Mouse (Mus musculus) MEL (cell line): ENCODE measurements around the gene Osbp. TPM values are rescaled to one million over a fixed set of nuclear protein-coding genes. Genes with fewer than 3 reads are reported as not detected.

Experiments
- DNase-seq: peaks from one replicate; pipeline ENCODE4 v3.0.0; 2011; ENCODE audit warnings: low read depth, low spot score
- H3K27ac ChIP-seq: 2 replicates; pipeline ENCODE4 v1.5.1; 2012; ENCODE audit warnings: low read depth, mild to moderate bottlenecking, control low read depth, low read length, moderate library complexity; ENCODE audit not compliant: control insufficient read depth
- H3K27me3 ChIP-seq, 2 experiments: fragments of 150-350 bp in 1 of 2; sonication (generic) in 1 of 2; 2 replicates each; pipeline ENCODE4 v1.6.1; 2012; ENCODE audit warnings: low read length in 2 of 2, mild to moderate bottlenecking in 2 of 2, improper control_type of control experiment in 1 of 2, moderate library complexity in 1 of 2; ENCODE audit not compliant: insufficient read depth in 2 of 2, control insufficient read depth in 1 of 2
- H3K36me3 ChIP-seq, 2 experiments: 2 replicates each; pipeline ENCODE4 v1.6.1; 2012 to 2014; ENCODE audit warnings: low read length in 2 of 2, improper control_type of control experiment in 1 of 2, inconsistent platforms in 1 of 2, mild to moderate bottlenecking in 1 of 2; ENCODE audit not compliant: insufficient read depth in 2 of 2, control insufficient read depth in 1 of 2
- H3K4me1 ChIP-seq, 2 experiments: fragments of 150-350 bp in 1 of 2; sonication (generic) in 1 of 2; 2 replicates each; pipeline ENCODE4 v1.6.1; 2012; ENCODE audit warnings: low read length in 2 of 2, improper control_type of control experiment in 1 of 2, mild to moderate bottlenecking in 1 of 2; ENCODE audit not compliant: insufficient read depth in 2 of 2, control insufficient read depth in 1 of 2
- H3K4me3 ChIP-seq, 2 experiments: fragments of 150-350 bp in 1 of 2; sonication (generic) in 1 of 2; 2 replicates each; pipeline ENCODE4 v1.5.1; 2012; ENCODE audit warnings: low read depth in 2 of 2, low read length in 2 of 2, mild to moderate bottlenecking in 2 of 2, moderate library complexity in 2 of 2, control low read depth in 1 of 2, improper control_type of control experiment in 1 of 2; ENCODE audit not compliant: control insufficient read depth in 1 of 2, insufficient read depth in 1 of 2
- H3K79me2 ChIP-seq: 2 replicates; pipeline ENCODE4 v1.6.1; 2012; ENCODE audit warnings: mild to moderate bottlenecking, low read length, moderate library complexity; ENCODE audit not compliant: control insufficient read depth, poor library complexity, insufficient read depth
- H3K9ac ChIP-seq: 2 replicates; pipeline ENCODE4 v1.6.1; 2012; ENCODE audit warnings: low read depth, mild to moderate bottlenecking, control low read depth, low read length, moderate library complexity; ENCODE audit not compliant: control insufficient read depth, poor library complexity, severe bottlenecking
- H3K9me3 ChIP-seq: fragments of 150-350 bp; sonication (generic); replicated peaks from 2 replicates; pipeline ENCODE4 v1.6.1; 2012; ENCODE audit warnings: mild to moderate bottlenecking, low read length, improper control_type of control experiment, moderate library complexity; ENCODE audit not compliant: insufficient read depth
- CTCF ChIP-seq, 3 experiments: IDR thresholded peaks in 2 of 3; conservative IDR thresholded peaks in 1 of 3; 2 replicates each; pipeline ENCODE4 v1.5.1; 2011 to 2012; ENCODE audit warnings: low read length in 3 of 3, low read depth in 2 of 3, mild to moderate bottlenecking in 2 of 3, improper control_type of control experiment in 1 of 3, inconsistent platforms in 1 of 3, mixed read lengths in 1 of 3, moderate library complexity in 1 of 3; ENCODE audit not compliant: control insufficient read depth in 1 of 3, insufficient read depth in 1 of 3, poor library complexity in 1 of 3, severe bottlenecking in 1 of 3
- ELF1 ChIP-seq: IDR thresholded peaks from 2 replicates; pipeline ENCODE4 v1.6.1; 2014; ENCODE audit warnings: low read depth, mild to moderate bottlenecking, inconsistent platforms, low read length, improper control_type of control experiment, moderate library complexity
- GATA1 ChIP-seq: IDR thresholded peaks from 2 replicates; pipeline ENCODE4 v1.6.1; 2011; ENCODE audit warnings: low read depth, low read length, improper control_type of control experiment
- MAZ ChIP-seq: IDR thresholded peaks from 2 replicates; pipeline ENCODE4 v1.6.1; 2012; ENCODE audit warnings: low read depth, mild to moderate bottlenecking, inconsistent platforms, low read length, improper control_type of control experiment
- POLR2A ChIP-seq, 2 experiments: IDR thresholded peaks; 2 replicates each; pipeline ENCODE4 v1.6.1; 2011 to 2012; ENCODE audit warnings: low read length in 2 of 2, mild to moderate bottlenecking in 2 of 2, control low read depth in 1 of 2, improper control_type of control experiment in 1 of 2, low read depth in 1 of 2, moderate library complexity in 1 of 2; ENCODE audit not compliant: control insufficient read depth in 1 of 2, insufficient read depth in 1 of 2, poor library complexity in 1 of 2
- RCOR1 ChIP-seq: IDR thresholded peaks from 2 replicates; pipeline ENCODE4 v1.6.1; 2012; ENCODE audit warnings: low read depth, mild to moderate bottlenecking, inconsistent platforms, low read length, improper control_type of control experiment
- SMC3 ChIP-seq: IDR thresholded peaks from 2 replicates; pipeline ENCODE4 v1.6.1; 2011; ENCODE audit warnings: low read depth, low read length, improper control_type of control experiment
- TAL1 ChIP-seq: IDR thresholded peaks from 2 replicates; pipeline ENCODE4 v1.6.1; 2012; ENCODE audit warnings: mild to moderate bottlenecking, inconsistent platforms, low read length, moderate library complexity, mixed read lengths
- TBP ChIP-seq: IDR thresholded peaks from 2 replicates; pipeline ENCODE4 v1.8.0; 2011; ENCODE audit warnings: low read depth, low read length, improper control_type of control experiment
- polyA plus RNA-seq, 2 experiments: library from polyadenylated mRNA; stranded (reverse) in 1 of 2; unstranded in 1 of 2; fragments of >175 nt in 1 of 2; fragments of >200 nt in 1 of 2; gene quantifications; 2 replicates each; pipeline versions ENCODE4 v1.2.1 to v1.2.4; 2012; ENCODE audit warnings: low replicate concordance in 2 of 2, low read depth in 1 of 2; ENCODE audit not compliant: insufficient read length in 2 of 2, insufficient read depth in 1 of 2, missing spikeins in 1 of 2
- total RNA-seq: library from RNA; depleted of rRNA; stranded (reverse); fragments of 300-350 nt; gene quantifications from 2 replicates; pipeline ENCODE4 v1.2.3, GENCODE M21; 2012

Gene Osbp
- total and polyA plus RNA-seq, 3 experiments = 16.5 to 64.6 (median 38.8) TPM

DNA sequence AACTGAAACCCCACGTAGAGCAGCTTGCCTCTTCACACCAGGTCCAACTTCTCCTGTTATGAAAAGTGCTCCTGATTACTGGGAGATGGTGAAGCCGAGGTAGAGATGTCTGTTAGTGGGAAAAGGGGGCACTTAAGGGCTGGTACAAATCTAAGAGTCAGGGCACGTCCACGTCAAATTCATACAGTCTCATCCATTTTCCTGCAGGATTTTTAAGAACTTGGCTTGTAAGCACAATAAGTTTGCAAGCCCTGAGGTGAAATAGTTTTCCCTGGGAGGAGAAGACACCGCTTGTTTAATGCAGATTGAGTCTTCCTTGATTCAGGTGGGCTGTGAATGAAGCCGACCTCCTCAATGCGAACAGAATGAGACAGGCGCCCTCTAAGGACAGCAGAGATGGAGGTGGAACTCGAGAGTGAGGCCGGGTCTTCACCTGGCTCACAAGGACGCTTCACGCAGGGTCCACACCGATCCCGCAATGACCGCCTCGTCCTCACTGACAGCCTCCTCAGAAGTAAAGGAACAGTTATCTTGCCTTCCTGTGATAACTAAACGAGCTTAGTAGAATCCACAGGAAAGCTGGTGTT lies 40.7 kb downstream of the Osbp start:
- DNase-seq = peak; percentile 65
- Histone ChIP-seq H3K9me3 (no peaks in the 10 kb centered on the region), H3K9ac (peak overlapping the region; percentile 64), H3K79me2 (no peaks in the 10 kb centered on the region; the same call in 1 of the 2 replicates), H3K4me3 (peak overlapping the region; percentile 56 to 74), H3K4me1 (peaks cover 0 to 8% of the 10 kb centered on the region in 2 experiments; a peak in 2 of 4 replicates), H3K36me3 (peaks cover 0 to 3% of the 10 kb centered on the region in 2 experiments; a peak in 2 of 4 replicates), H3K27ac (peak overlapping the region; percentile 21), H3K27me3 (no peaks in the 10 kb centered on the region)
- peak; percentile 7; the same call in 1 of the 2 replicates for TF ChIP-seq TAL1
- no peak for TF ChIP-seq POLR2A (IDR thresholded peaks at IDR 0.05; ENCODE audit: control insufficient read depth in 1 of 2, insufficient read depth in 1 of 2, low read depth in 1 of 2, low read length in 2 of 2, poor library complexity in 1 of 2)

DNA sequence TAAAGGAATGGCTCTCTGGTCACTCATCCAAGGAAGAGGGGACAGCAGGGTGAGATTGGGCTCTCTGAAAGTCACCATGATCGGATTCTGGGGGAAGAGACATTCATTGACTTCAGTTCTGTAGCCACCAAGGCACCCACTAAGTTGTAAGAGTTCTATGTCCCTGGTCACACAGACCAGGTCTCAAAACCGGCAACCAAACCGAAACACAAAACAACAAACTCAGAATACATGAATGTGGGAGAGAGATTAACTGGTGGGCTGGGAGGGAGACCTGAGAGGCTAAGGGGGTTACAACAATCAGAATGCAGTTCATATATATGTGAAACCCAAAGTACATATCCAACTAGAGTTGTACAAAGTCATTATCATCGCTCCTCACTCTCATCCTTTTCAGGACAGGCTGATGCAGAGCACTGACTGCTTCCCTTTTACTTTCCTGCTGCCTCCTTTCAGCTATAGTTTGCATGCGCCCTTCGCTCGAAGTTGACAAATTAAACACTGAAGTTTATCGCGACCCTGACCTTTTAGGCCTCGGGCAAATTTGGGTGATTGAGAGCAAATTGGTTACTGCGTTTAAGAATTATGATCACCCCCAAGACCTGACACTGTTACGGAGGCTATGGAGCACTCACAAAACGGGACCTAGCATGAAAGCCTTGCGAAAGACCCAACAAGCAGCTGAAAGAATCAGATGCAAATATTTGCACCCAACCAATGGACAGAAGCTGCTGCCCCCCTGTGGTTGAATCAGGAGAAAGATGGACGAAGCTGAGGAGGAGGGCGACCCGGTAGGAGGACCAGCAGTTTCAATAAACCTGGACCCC lies 41.6 kb downstream of the Osbp start:
- TF ChIP-seq TBP (0 out of 2 replicates have a peak, but pooled peaks have one; percentile 23), SMC3 (no peak), CTCF (IDR thresholded peaks at IDR 0.05 in 2 of 3, conservative IDR thresholded peaks at IDR 0.05 in 1 of 3; ENCODE audit: control insufficient read depth in 1 of 3, insufficient read depth in 1 of 3, low read depth in 2 of 3, low read length in 3 of 3, poor library complexity in 1 of 3, severe bottlenecking in 1 of 3) (peak in 2 of 3 experiments; percentile 34 to 66; a peak in 3 of 6 replicates)
- Histone ChIP-seq H3K4me3 (peak overlapping the region; percentile 56 to 74), H3K27me3 (no peaks in the 10 kb centered on the region), H3K79me2 (no peaks in the 10 kb centered on the region; the same call in 1 of the 2 replicates), H3K9ac (peak overlapping the region; percentile 64), H3K9me3 (no peaks in the 10 kb centered on the region), H3K36me3 (peaks cover 0 to 3% of the 10 kb centered on the region in 2 experiments; a peak in 2 of 4 replicates), H3K27ac (peak overlapping the region; percentile 45), H3K4me1 (peaks cover 0 to 8% of the 10 kb centered on the region in 2 experiments; a peak in 2 of 4 replicates)
- peak; percentile 89 for DNase-seq

- H3K9ac ChIP-seq = peak overlapping the region; percentile 46
- TF ChIP-seq MAZ = no peak
- TF ChIP-seq ELF1 = no peak
- no peak for TF ChIP-seq RCOR1
- TF ChIP-seq GATA1 = peak; percentile 48
- peak; percentile 100 for TF ChIP-seq TBP
- no peaks in the 10 kb centered on the region for H3K36me3 ChIP-seq
- peak overlapping the region; percentile 53 for H3K27ac ChIP-seq
- H3K4me3 ChIP-seq = peak overlapping the region; percentile 48 to 49
- no peaks in the 10 kb centered on the region for H3K9me3 ChIP-seq
- peaks cover 0 to 3% of the 10 kb centered on the region in 2 experiments; a peak in 2 of 4 replicates for H3K4me1 ChIP-seq
- H3K27me3 ChIP-seq = no peaks in the 10 kb centered on the region
- DNase-seq = peak; percentile 70
- H3K79me2 ChIP-seq = no peaks in the 10 kb centered on the region; the same call in 1 of the 2 replicates
Observed at GRCm38 (mm10) chr19:12008410-12009380, 43.0 kb downstream of the Osbp start.
